Mouse (Mus musculus) ES-E14 (cell line): ENCODE results near the gene B4galnt3.

ENCODE experiments used
- CHD2 ChIP-seq: IDR thresholded peaks from 2 replicates; pipeline ENCODE4 v1.6.1; 2014; ENCODE audit warnings: mild to moderate bottlenecking, low read depth, low read length, inconsistent platforms
- HCFC1 ChIP-seq: IDR thresholded peaks from 2 replicates; pipeline ENCODE4 v1.6.1; 2012; ENCODE audit warnings: low read length, inconsistent platforms, borderline replicate concordance; ENCODE audit not compliant: insufficient read depth
- MAFK ChIP-seq: IDR thresholded peaks from 2 replicates; pipeline ENCODE4 v1.6.1; 2014; ENCODE audit warnings: mild to moderate bottlenecking, low read depth, low read length, inconsistent platforms; ENCODE audit not compliant: insufficient read depth
- ZC3H11A ChIP-seq: IDR thresholded peaks from 2 replicates; pipeline ENCODE4 v1.6.1; 2012; ENCODE audit warnings: low read depth, mild to moderate bottlenecking, inconsistent platforms, low read length, borderline replicate concordance
- ZNF384 ChIP-seq: IDR thresholded peaks from 2 replicates; pipeline ENCODE4 v1.6.1; 2012; ENCODE audit warnings: low read depth, low read length, inconsistent platforms

DNA sequence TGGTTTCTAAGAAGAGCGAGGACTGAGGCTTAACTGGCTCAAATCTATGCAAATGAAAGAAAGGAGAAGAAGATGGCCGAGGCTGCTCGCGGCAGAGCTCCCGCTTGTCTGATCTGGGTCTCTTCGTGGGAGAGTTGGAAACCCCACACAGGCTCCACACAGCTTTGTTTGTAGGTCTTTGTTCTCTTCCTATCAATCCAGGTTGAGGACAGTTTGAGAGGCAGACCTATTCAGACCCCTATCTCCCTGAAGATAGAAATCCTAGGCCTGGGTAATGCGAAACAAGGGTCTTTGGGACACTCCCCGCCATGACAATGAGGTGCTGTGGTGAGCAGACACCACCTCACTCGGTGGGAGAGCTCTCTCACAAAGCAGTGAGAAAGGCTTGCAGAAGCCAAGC is 34.9 kb downstream of the B4galnt3 start:
- TF ChIP-seq HCFC1 (no peak), MAFK (no peak), CHD2 (no peak), ZC3H11A (no peak), ZNF384 (no peak)
